Mouse (Mus musculus): ENCODE measurements around the gene Scg2.

DNA sequence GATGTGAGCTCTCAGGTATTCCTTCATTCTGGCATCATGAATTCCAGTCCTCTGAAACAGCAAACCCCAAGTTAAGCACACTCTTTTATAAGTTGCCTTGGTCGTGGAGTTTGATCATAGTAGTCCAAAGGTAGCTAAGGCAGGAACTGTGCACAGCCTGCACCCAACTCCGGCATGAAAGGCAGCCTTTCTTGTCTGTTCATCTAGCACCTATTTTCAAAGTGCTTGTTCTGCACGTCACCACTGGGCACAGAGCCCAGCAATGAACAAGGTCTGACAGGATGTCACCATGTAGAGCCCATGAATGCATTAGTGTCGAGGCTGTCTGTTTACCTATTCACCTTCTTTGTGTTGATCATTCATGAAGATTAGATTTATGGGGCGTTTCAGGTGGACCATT, 39.6 kb downstream of the Scg2 start:
- TF ChIP-seq POLR2A (IDR thresholded peaks at IDR 0.05; ENCODE audit: borderline replicate concordance, low read depth, low read length) (no peak), CTCF (IDR thresholded peaks at IDR 0.05; ENCODE audit: low read depth, low read length) (no peak)
